Mouse (Mus musculus) limb, embryonic 13.5 days (tissue): ENCODE data around the gene Tnrc18. TPM values are rescaled to one million over a fixed set of nuclear protein-coding genes. Genes with fewer than 3 reads are reported as not detected.

Experiments used
- ATAC-seq: fragments of 200-750 bp; cut with Nextera tagmentation; 2 replicates; pipeline ENCODE4 v1.8.0; 2017; ENCODE audit warnings: low read depth, moderate number of reproducible peaks, moderate TSS enrichment; ENCODE audit not compliant: low FRiP score
- H3K27ac ChIP-seq: fragments of 300-500 bp; sonication (generic); 2 replicates; pipeline ENCODE4 v1.5.1; 2015; ENCODE audit warnings: inconsistent platforms, mild to moderate bottlenecking, moderate library complexity
- H3K27me3 ChIP-seq: fragments of 300-500 bp; sonication (generic); 2 replicates; pipeline ENCODE4 v1.6.1; 2015; ENCODE audit warnings: mild to moderate bottlenecking, inconsistent platforms
- H3K36me3 ChIP-seq: fragments of 300-500 bp; sonication (generic); 2 replicates; pipeline ENCODE4 v1.6.1; 2015; ENCODE audit warnings: inconsistent platforms, mild to moderate bottlenecking, moderate library complexity
- H3K4me1 ChIP-seq: fragments of 300-500 bp; sonication (generic); 2 replicates; pipeline ENCODE4 v1.6.1; 2015; ENCODE audit warnings: inconsistent platforms
- H3K4me2 ChIP-seq: fragments of 300-500 bp; sonication (generic); replicated peaks from 2 replicates; pipeline ENCODE4 v1.6.1; 2015; ENCODE audit warnings: inconsistent platforms, mild to moderate bottlenecking, moderate library complexity
- H3K4me3 ChIP-seq: fragments of 300-500 bp; sonication (generic); 2 replicates; pipeline ENCODE4 v1.5.1; 2015; ENCODE audit warnings: moderate library complexity, mild to moderate bottlenecking, inconsistent platforms
- H3K9ac ChIP-seq: fragments of 300-500 bp; sonication (generic); 2 replicates; pipeline ENCODE4 v1.6.1; 2015; ENCODE audit warnings: mild to moderate bottlenecking, inconsistent platforms
- H3K9me3 ChIP-seq: fragments of 300-500 bp; sonication (generic); 2 replicates; pipeline ENCODE4 v1.6.1; 2016; ENCODE audit warnings: inconsistent platforms
- WGBS: fragments of 180-500 bp; shearing (Covaris S2); methylation state at CpG from one replicate; pipeline ENCODE4 v1.1.7; 2015; 5-methylcytosine and 5-hydroxymethylcytosine counted together
- polyA plus RNA-seq: library from polyadenylated mRNA; unstranded; fragments of >200 nt; fragmentation: Nextera tagmentation; extraction: Ambion mirVana; gene quantifications from 2 replicates; pipeline ENCODE4 v1.2.1, GENCODE M21; 2015

The Tnrc18 gene
- polyA plus RNA-seq, 1 experiment from 2014 or later, result 37.4 TPM

- Histone ChIP-seq H3K27ac (0 out of 2 replicates have a peak overlapping the region, but pooled peaks have one; percentile 23), H3K4me2 (no peak overlapping the region; the same call in 1 of the 2 replicates), H3K9me3 (no peaks in the 10 kb centered on the region), H3K9ac (peak overlapping the region; percentile 25), H3K4me1 (peaks cover 84% of the 10 kb centered on the region), H3K4me3 (no peak overlapping the region), H3K27me3 (no peaks in the 10 kb centered on the region), H3K36me3 (peaks cover 40% of the 10 kb centered on the region)
- no peak for ATAC-seq
- WGBS, result 91% methylated on average over 12 of the region's 12 CpGs
These were observed 19.3 kb downstream of the Tnrc18 start for GRCm38 (mm10) chr5:142798190-142798589.

GRCm38 (mm10) chr5:142797620-142798019, 19.8 kb downstream of the Tnrc18 start:
- peaks cover 45% of the 10 kb centered on the region for H3K36me3 ChIP-seq
- H3K4me2 ChIP-seq, result peak overlapping the region; percentile 14
- peak overlapping the region; percentile 25 for H3K9ac ChIP-seq
- peak overlapping the region; percentile 23; the same call in 1 of the 2 replicates for H3K27ac ChIP-seq
- no peaks in the 10 kb centered on the region for H3K9me3 ChIP-seq
- no peaks in the 10 kb centered on the region for H3K27me3 ChIP-seq
- ATAC-seq, result no peak
- 65% methylated on average over 13 of the region's 13 CpGs for WGBS
- peaks cover 80% of the 10 kb centered on the region for H3K4me1 ChIP-seq
- no peak overlapping the region for H3K4me3 ChIP-seq

- no peak overlapping the region for H3K4me2 ChIP-seq
- H3K4me3 ChIP-seq, result no peak overlapping the region
- H3K36me3 ChIP-seq, result peaks cover 46% of the 10 kb centered on the region
- ATAC-seq, result no peak
- H3K27me3 ChIP-seq, result no peaks in the 10 kb centered on the region
- peaks cover 74% of the 10 kb centered on the region for H3K4me1 ChIP-seq
- no peaks in the 10 kb centered on the region for H3K9me3 ChIP-seq
- WGBS, result 83% methylated on average over 4 of the region's 4 CpGs
- no peak overlapping the region for H3K9ac ChIP-seq
- peak overlapping the region; percentile 23; the same call in 1 of the 2 replicates for H3K27ac ChIP-seq
These were observed 20.5 kb downstream of the Tnrc18 start for GRCm38 (mm10) chr5:142796921-142797320.

GRCm38 (mm10) chr5:142794582-142794981, 22.9 kb downstream of the Tnrc18 start:
- Histone ChIP-seq H3K27me3 (no peaks in the 10 kb centered on the region), H3K9me3 (no peaks in the 10 kb centered on the region), H3K4me3 (no peak overlapping the region), H3K4me2 (no peak overlapping the region), H3K36me3 (peaks cover 45% of the 10 kb centered on the region), H3K4me1 (peaks cover 51% of the 10 kb centered on the region), H3K9ac (no peak overlapping the region), H3K27ac (no peak overlapping the region)
- WGBS, result 86% methylated on average over 13 of the region's 13 CpGs
- ATAC-seq, result no peak

- peaks cover 47% of the 10 kb centered on the region for H3K4me1 ChIP-seq
- no peak overlapping the region for H3K27ac ChIP-seq
- 89% methylated on average over 2 of the region's 2 CpGs for WGBS
- H3K9me3 ChIP-seq, result no peaks in the 10 kb centered on the region
- no peaks in the 10 kb centered on the region for H3K27me3 ChIP-seq
- H3K9ac ChIP-seq, result no peak overlapping the region; the same call in 1 of the 2 replicates
- no peak overlapping the region for H3K4me3 ChIP-seq
- peaks cover 45% of the 10 kb centered on the region for H3K36me3 ChIP-seq
- no peak overlapping the region for H3K4me2 ChIP-seq
- no peak for ATAC-seq
These were observed 23.3 kb downstream of the Tnrc18 start for GRCm38 (mm10) chr5:142794161-142794560.

- WGBS, result 88% methylated on average over 4 of the region's 4 CpGs
- Histone ChIP-seq H3K36me3 (peaks cover 48% of the 10 kb centered on the region), H3K27me3 (no peaks in the 10 kb centered on the region), H3K4me1 (peaks cover 33% of the 10 kb centered on the region), H3K4me3 (no peak overlapping the region), H3K27ac (no peak overlapping the region), H3K4me2 (no peak overlapping the region), H3K9ac (no peak overlapping the region), H3K9me3 (no peaks in the 10 kb centered on the region)
- ATAC-seq, result no peak
These were observed 24.9 kb downstream of the Tnrc18 start for GRCm38 (mm10) chr5:142792594-142792993.

- Histone ChIP-seq H3K27ac (no peak overlapping the region), H3K9me3 (no peaks in the 10 kb centered on the region), H3K4me1 (peaks cover 9% of the 10 kb centered on the region), H3K4me2 (no peak overlapping the region), H3K27me3 (no peaks in the 10 kb centered on the region), H3K36me3 (peaks cover 72% of the 10 kb centered on the region), H3K4me3 (no peak overlapping the region), H3K9ac (no peak overlapping the region)
- WGBS, result 97% methylated on average over 19 of the region's 23 CpGs
- no peak for ATAC-seq
These were observed 29.2 kb downstream of the Tnrc18 start for GRCm38 (mm10) chr5:142788279-142788678.

- Histone ChIP-seq H3K4me1 (peaks cover 15% of the 10 kb centered on the region), H3K27ac (no peak overlapping the region), H3K9me3 (no peaks in the 10 kb centered on the region), H3K36me3 (peaks cover 72% of the 10 kb centered on the region), H3K4me2 (no peak overlapping the region), H3K9ac (no peak overlapping the region), H3K4me3 (no peak overlapping the region), H3K27me3 (no peaks in the 10 kb centered on the region)
- no peak for ATAC-seq
- 86% methylated on average over 37 of the region's 37 CpGs for WGBS
These were observed 30.1 kb downstream of the Tnrc18 start for GRCm38 (mm10) chr5:142787304-142787905.

GRCm38 (mm10) chr5:142786709-142787108, 30.8 kb downstream of the Tnrc18 start:
- Histone ChIP-seq H3K27me3 (no peaks in the 10 kb centered on the region), H3K36me3 (peaks cover 77% of the 10 kb centered on the region), H3K4me1 (peaks cover 15% of the 10 kb centered on the region), H3K4me2 (no peak overlapping the region), H3K9ac (no peak overlapping the region), H3K4me3 (no peak overlapping the region), H3K27ac (no peak overlapping the region), H3K9me3 (no peaks in the 10 kb centered on the region)
- WGBS, result 93% methylated on average over 5 of the region's 5 CpGs
- no peak for ATAC-seq

- ATAC-seq, result no peak
- H3K36me3 ChIP-seq, result peaks cover 81% of the 10 kb centered on the region
- 87% methylated on average over 3 of the region's 3 CpGs for WGBS
- H3K4me2 ChIP-seq, result no peak overlapping the region
- no peak overlapping the region for H3K27ac ChIP-seq
- H3K9me3 ChIP-seq, result no peaks in the 10 kb centered on the region
- H3K27me3 ChIP-seq, result no peaks in the 10 kb centered on the region
- H3K4me3 ChIP-seq, result no peak overlapping the region
- H3K4me1 ChIP-seq, result peaks cover 17% of the 10 kb centered on the region
- no peak overlapping the region for H3K9ac ChIP-seq
These were observed 31.2 kb downstream of the Tnrc18 start for GRCm38 (mm10) chr5:142786215-142786614.

- Histone ChIP-seq H3K27ac (no peak overlapping the region), H3K27me3 (no peaks in the 10 kb centered on the region), H3K4me1 (peaks cover 31% of the 10 kb centered on the region), H3K9ac (no peak overlapping the region), H3K4me3 (no peak overlapping the region), H3K9me3 (no peaks in the 10 kb centered on the region), H3K4me2 (no peak overlapping the region), H3K36me3 (peaks cover 83% of the 10 kb centered on the region)
- WGBS, result 67% methylated on average over 7 of the region's 7 CpGs
- ATAC-seq, result no peak
These were observed 34.3 kb downstream of the Tnrc18 start for GRCm38 (mm10) chr5:142783142-142783540.

GRCm38 (mm10) chr5:142782459-142783141, 34.9 kb downstream of the Tnrc18 start:
- no peaks in the 10 kb centered on the region for H3K9me3 ChIP-seq
- no peak for ATAC-seq
- no peak overlapping the region for H3K27ac ChIP-seq
- peaks cover 83% of the 10 kb centered on the region for H3K36me3 ChIP-seq
- peaks cover 34% of the 10 kb centered on the region for H3K4me1 ChIP-seq
- no peaks in the 10 kb centered on the region for H3K27me3 ChIP-seq
- no peak overlapping the region for H3K4me3 ChIP-seq
- H3K9ac ChIP-seq, result no peak overlapping the region
- H3K4me2 ChIP-seq, result no peak overlapping the region
- 87% methylated on average over 8 of the region's 8 CpGs for WGBS
